Mouse (Mus musculus): ENCODE results near the gene Pir.

Pir gene

GRCm38 (mm10) chrX:164264861-164265260 is 4.3 kb upstream of the Pir start:
- H3K4me3 ChIP-seq (replicated peaks; ENCODE audit: low read length): no peak overlapping the region
- peaks cover 11% of the 10 kb centered on the region for H3K4me1 ChIP-seq (replicated peaks; ENCODE audit: low read depth, low read length)
- no peak for TF ChIP-seq NANOG (IDR thresholded peaks at IDR 0.05; ENCODE audit: borderline replicate concordance, low read length)
- TF ChIP-seq CTCF (conservative IDR thresholded peaks at IDR 0.05; ENCODE audit: low read length): no peak
- TF ChIP-seq POU5F1 (IDR thresholded peaks at IDR 0.05; ENCODE audit: borderline replicate concordance, low read length): no peak
- no peaks in the 10 kb centered on the region for H3K9me3 ChIP-seq (ENCODE audit: low read length)
- H3K27me3 ChIP-seq (ENCODE audit: insufficient read depth, low read length): no peaks in the 10 kb centered on the region
- no peaks in the 10 kb centered on the region for H3K36me3 ChIP-seq (ENCODE audit: insufficient read depth, low read length)

GRCm38 (mm10) chrX:164270603-164271002 is 1.4 kb downstream of the Pir start:
- no peaks in the 10 kb centered on the region for H3K9me3 ChIP-seq (ENCODE audit: low read length)
- H3K4me1 ChIP-seq (replicated peaks; ENCODE audit: low read depth, low read length): peaks cover 7% of the 10 kb centered on the region
- no peaks in the 10 kb centered on the region for H3K27me3 ChIP-seq (ENCODE audit: insufficient read depth, low read length)
- peaks cover 11% of the 10 kb centered on the region for H3K36me3 ChIP-seq (ENCODE audit: insufficient read depth, low read length)
- 0 out of 2 replicates have a peak overlapping the region, but pooled peaks have one; percentile 79 for H3K4me3 ChIP-seq (replicated peaks; ENCODE audit: low read length)
- TF ChIP-seq NANOG (IDR thresholded peaks at IDR 0.05; ENCODE audit: borderline replicate concordance, low read length): no peak
- TF ChIP-seq POU5F1 (IDR thresholded peaks at IDR 0.05; ENCODE audit: borderline replicate concordance, low read length): no peak
- TF ChIP-seq CTCF (conservative IDR thresholded peaks at IDR 0.05; ENCODE audit: low read length): no peak

GRCm38 (mm10) chrX:164275536-164275935 is 6.4 kb downstream of the Pir start:
- no peak overlapping the region for H3K4me3 ChIP-seq (replicated peaks; ENCODE audit: low read length)
- H3K27me3 ChIP-seq (ENCODE audit: insufficient read depth, low read length): no peaks in the 10 kb centered on the region
- H3K9me3 ChIP-seq (ENCODE audit: low read length): no peaks in the 10 kb centered on the region
- TF ChIP-seq CTCF (conservative IDR thresholded peaks at IDR 0.05; ENCODE audit: low read length) (no peak), POU5F1 (IDR thresholded peaks at IDR 0.05; ENCODE audit: borderline replicate concordance, low read length) (no peak), NANOG (IDR thresholded peaks at IDR 0.05; ENCODE audit: borderline replicate concordance, low read length) (no peak)
- H3K36me3 ChIP-seq (ENCODE audit: insufficient read depth, low read length): peaks cover 12% of the 10 kb centered on the region
- H3K4me1 ChIP-seq (replicated peaks; ENCODE audit: low read depth, low read length): peaks cover 6% of the 10 kb centered on the region; the same call in 1 of the 2 replicates

GRCm38 (mm10) chrX:164280918-164281647 is 11.9 kb downstream of the Pir start:
- no peaks in the 10 kb centered on the region for H3K27me3 ChIP-seq (ENCODE audit: insufficient read depth, low read length)
- peaks cover 6% of the 10 kb centered on the region; the same call in 1 of the 2 replicates for H3K36me3 ChIP-seq (ENCODE audit: insufficient read depth, low read length)
- H3K9me3 ChIP-seq (ENCODE audit: low read length): no peaks in the 10 kb centered on the region
- no peak for TF ChIP-seq CTCF (conservative IDR thresholded peaks at IDR 0.05; ENCODE audit: low read length)
- TF ChIP-seq NANOG (IDR thresholded peaks at IDR 0.05; ENCODE audit: borderline replicate concordance, low read length): no peak
- no peak for TF ChIP-seq POU5F1 (IDR thresholded peaks at IDR 0.05; ENCODE audit: borderline replicate concordance, low read length)
- no peak overlapping the region for H3K4me3 ChIP-seq (replicated peaks; ENCODE audit: low read length)
- no peaks in the 10 kb centered on the region for H3K4me1 ChIP-seq (replicated peaks; ENCODE audit: low read depth, low read length)

- no peak for TF ChIP-seq CTCF (conservative IDR thresholded peaks at IDR 0.05; ENCODE audit: low read length)
- TF ChIP-seq POU5F1 (IDR thresholded peaks at IDR 0.05; ENCODE audit: borderline replicate concordance, low read length): no peak
- TF ChIP-seq NANOG (IDR thresholded peaks at IDR 0.05; ENCODE audit: borderline replicate concordance, low read length): no peak
Measured at GRCm38 (mm10) chrX:164283808-164284207, 14.6 kb downstream of the Pir start.

GRCm38 (mm10) chrX:164287077-164287476 is 17.9 kb downstream of the Pir start:
- Histone ChIP-seq H3K4me3 (replicated peaks; ENCODE audit: low read length) (no peak overlapping the region), H3K4me1 (replicated peaks; ENCODE audit: low read depth, low read length) (no peaks in the 10 kb centered on the region), H3K9me3 (ENCODE audit: low read length) (no peaks in the 10 kb centered on the region), H3K27me3 (ENCODE audit: insufficient read depth, low read length) (no peaks in the 10 kb centered on the region), H3K36me3 (ENCODE audit: insufficient read depth, low read length) (no peaks in the 10 kb centered on the region)
- no peak for TF ChIP-seq POU5F1 (IDR thresholded peaks at IDR 0.05; ENCODE audit: borderline replicate concordance, low read length)
- peak; percentile 32 for TF ChIP-seq CTCF (conservative IDR thresholded peaks at IDR 0.05; ENCODE audit: low read length)
- TF ChIP-seq NANOG (IDR thresholded peaks at IDR 0.05; ENCODE audit: borderline replicate concordance, low read length): no peak

More at GRCm38 (mm10) chrX:164283808-164284207, 14.6 kb downstream of the Pir start:
- H3K9me3 ChIP-seq (ENCODE audit: low read length): no peaks in the 10 kb centered on the region
- H3K4me1 ChIP-seq (replicated peaks; ENCODE audit: low read depth, low read length): no peaks in the 10 kb centered on the region
- H3K4me3 ChIP-seq (replicated peaks; ENCODE audit: low read length): no peak overlapping the region
- peaks cover 6% of the 10 kb centered on the region; the same call in 1 of the 2 replicates for H3K36me3 ChIP-seq (ENCODE audit: insufficient read depth, low read length)
- no peaks in the 10 kb centered on the region for H3K27me3 ChIP-seq (ENCODE audit: insufficient read depth, low read length)

GRCm38 (mm10) chrX:164291147-164291546 is 22.0 kb downstream of the Pir start:
- no peaks in the 10 kb centered on the region for H3K27me3 ChIP-seq (ENCODE audit: insufficient read depth, low read length)
- no peaks in the 10 kb centered on the region for H3K4me1 ChIP-seq (replicated peaks; ENCODE audit: low read depth, low read length)
- TF ChIP-seq NANOG (IDR thresholded peaks at IDR 0.05; ENCODE audit: borderline replicate concordance, low read length) (no peak), CTCF (conservative IDR thresholded peaks at IDR 0.05; ENCODE audit: low read length) (no peak), POU5F1 (IDR thresholded peaks at IDR 0.05; ENCODE audit: borderline replicate concordance, low read length) (no peak)
- no peaks in the 10 kb centered on the region for H3K9me3 ChIP-seq (ENCODE audit: low read length)
- no peaks in the 10 kb centered on the region for H3K36me3 ChIP-seq (ENCODE audit: insufficient read depth, low read length)
- no peak overlapping the region for H3K4me3 ChIP-seq (replicated peaks; ENCODE audit: low read length)

- Histone ChIP-seq H3K27me3 (ENCODE audit: insufficient read depth, low read length) (no peaks in the 10 kb centered on the region), H3K4me1 (replicated peaks; ENCODE audit: low read depth, low read length) (no peaks in the 10 kb centered on the region), H3K9me3 (ENCODE audit: low read length) (no peaks in the 10 kb centered on the region), H3K36me3 (ENCODE audit: insufficient read depth, low read length) (peaks cover 3% of the 10 kb centered on the region; the same call in 1 of the 2 replicates), H3K4me3 (replicated peaks; ENCODE audit: low read length) (no peak overlapping the region)
- TF ChIP-seq CTCF (conservative IDR thresholded peaks at IDR 0.05; ENCODE audit: low read length) (no peak), NANOG (IDR thresholded peaks at IDR 0.05; ENCODE audit: borderline replicate concordance, low read length) (no peak), POU5F1 (IDR thresholded peaks at IDR 0.05; ENCODE audit: borderline replicate concordance, low read length) (no peak)
Measured at GRCm38 (mm10) chrX:164306250-164306649, 37.1 kb downstream of the Pir start.
